Mouse (Mus musculus): ENCODE measurements at regions not wholly inside any gene's neighbourhood (a gene's known extent, or its start where the extent isn't known, plus 50 kb on each side); places are given as distances from the start of the nearest gene placed in this dataset.

- H3K27ac ChIP-seq = no peak overlapping the region
- ATAC-seq (ENCODE audit: low read depth) = no peak
- no peak overlapping the region for H3K4me3 ChIP-seq (replicated peaks)
- peak overlapping the region; percentile 38 for H3K4me2 ChIP-seq
- no peak overlapping the region for H3K9ac ChIP-seq
- no peaks in the 10 kb centered on the region for H3K36me3 ChIP-seq
- no peaks in the 10 kb centered on the region for H3K4me1 ChIP-seq (replicated peaks)
- H3K27me3 ChIP-seq = no peaks in the 10 kb centered on the region
- H3K9me3 ChIP-seq (replicated peaks) = no peaks in the 10 kb centered on the region
- 35% methylated on average over 17 of the region's 17 CpGs for WGBS (ENCODE audit: insufficient replicate concordance)
- DNase-seq = peak; percentile 17
Measured at GRCm38 (mm10) chr13:92986719-92987553, 142.4 kb downstream of the Mtx3 start.

- H3K4me1 ChIP-seq (replicated peaks) = no peaks in the 10 kb centered on the region
- no peak overlapping the region for H3K9ac ChIP-seq
- H3K27ac ChIP-seq = no peak overlapping the region
- no peak for ATAC-seq (ENCODE audit: low read depth)
- no peaks in the 10 kb centered on the region for H3K9me3 ChIP-seq (replicated peaks)
- no peak overlapping the region for H3K4me3 ChIP-seq (replicated peaks)
- DNase-seq = no peak
- no peaks in the 10 kb centered on the region for H3K27me3 ChIP-seq
- H3K36me3 ChIP-seq = no peaks in the 10 kb centered on the region
- WGBS (ENCODE audit: insufficient replicate concordance) = 75% methylated on average over 6 of the region's 6 CpGs
- no peak overlapping the region for H3K4me2 ChIP-seq
Measured at GRCm38 (mm10) chr13:92987691-92988090, 143.1 kb downstream of the Mtx3 start.

DNA sequence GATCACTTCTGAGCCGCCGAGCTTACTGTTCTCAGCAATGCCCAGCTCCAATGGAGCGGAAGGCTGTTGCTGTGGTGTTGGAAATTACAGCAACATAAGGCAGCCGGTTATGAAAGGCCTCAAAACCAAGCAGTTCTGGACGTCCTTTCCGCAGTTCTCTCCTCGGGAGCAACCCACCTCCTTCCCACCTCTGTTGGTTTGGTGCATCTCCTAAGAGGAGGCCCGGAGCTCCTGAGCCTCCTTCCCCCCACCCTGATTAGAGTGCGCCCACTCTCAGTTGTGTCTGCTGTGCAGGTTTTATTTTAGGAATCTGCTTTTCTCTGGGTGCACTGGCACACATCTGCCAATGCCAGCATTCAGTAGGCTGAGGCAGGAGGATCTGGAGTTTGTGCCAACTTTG lies 144.0 kb downstream of the Mtx3 start:
- 66% methylated on average over 9 of the region's 9 CpGs for WGBS (ENCODE audit: insufficient replicate concordance)
- DNase-seq = no peak

GRCm38 (mm10) chr13:92990316-92991206 lies 146.0 kb downstream of the Mtx3 start:
- no peaks in the 10 kb centered on the region for H3K36me3 ChIP-seq
- ATAC-seq (ENCODE audit: low read depth) (no peak), DNase-seq (no peak)
- no peak overlapping the region for H3K27ac ChIP-seq
- no peak overlapping the region for H3K4me2 ChIP-seq
- H3K9me3 ChIP-seq (replicated peaks) = no peaks in the 10 kb centered on the region
- WGBS (ENCODE audit: insufficient replicate concordance) = 64% methylated on average over 14 of the region's 14 CpGs
- H3K4me1 ChIP-seq (replicated peaks) = no peaks in the 10 kb centered on the region
- no peak overlapping the region for H3K4me3 ChIP-seq (replicated peaks)
- H3K27me3 ChIP-seq = no peaks in the 10 kb centered on the region
- H3K9ac ChIP-seq = no peak overlapping the region

More for the DNA sequence above, 144.0 kb downstream of the Mtx3 start:
- H3K9me3 ChIP-seq (replicated peaks) = no peaks in the 10 kb centered on the region
- no peak overlapping the region for H3K4me2 ChIP-seq
- no peaks in the 10 kb centered on the region for H3K4me1 ChIP-seq (replicated peaks)
- no peak for ATAC-seq (ENCODE audit: low read depth)
- H3K36me3 ChIP-seq = no peaks in the 10 kb centered on the region
- no peak overlapping the region for H3K9ac ChIP-seq
- H3K4me3 ChIP-seq (replicated peaks) = no peak overlapping the region
- no peak overlapping the region for H3K27ac ChIP-seq
- no peaks in the 10 kb centered on the region for H3K27me3 ChIP-seq
